Mouse (Mus musculus) stomach, embryonic 15.5 days (tissue): Measurements from ENCODE around the gene Atrip. TPM values are rescaled to one million over a fixed set of nuclear protein-coding genes. Genes with fewer than 3 reads are reported as not detected.

Experiments
- ATAC-seq: fragments of 200-750 bp; cut with Nextera tagmentation; 2 replicates; pipeline ENCODE4 v1.8.0; 2017; ENCODE audit warnings: low read depth, moderate number of reproducible peaks, moderate TSS enrichment; ENCODE audit not compliant: insufficient read depth, low FRiP score
- H3K27ac ChIP-seq: fragments of 300-500 bp; sonication (generic); 2 replicates; pipeline ENCODE4 v1.5.1; 2015; ENCODE audit warnings: mild to moderate bottlenecking, inconsistent platforms
- H3K27me3 ChIP-seq: fragments of 300-500 bp; sonication (generic); replicated peaks from 2 replicates; pipeline ENCODE4 v1.6.1; 2015; ENCODE audit warnings: inconsistent platforms
- H3K36me3 ChIP-seq: fragments of 300-500 bp; sonication (generic); 2 replicates; pipeline ENCODE4 v1.6.1; 2015; ENCODE audit warnings: inconsistent platforms
- H3K4me1 ChIP-seq: fragments of 300-500 bp; sonication (generic); 2 replicates; pipeline ENCODE4 v1.6.1; 2015; ENCODE audit warnings: inconsistent platforms
- H3K4me2 ChIP-seq: fragments of 300-500 bp; sonication (generic); 2 replicates; pipeline ENCODE4 v1.6.1; 2015; ENCODE audit warnings: mild to moderate bottlenecking, inconsistent platforms
- H3K4me3 ChIP-seq: fragments of 300-500 bp; sonication (generic); replicated peaks from 2 replicates; pipeline ENCODE4 v1.5.1; 2015; ENCODE audit warnings: inconsistent platforms
- H3K9ac ChIP-seq: fragments of 300-500 bp; sonication (generic); 2 replicates; pipeline ENCODE4 v1.6.1; 2015; ENCODE audit warnings: inconsistent platforms
- H3K9me3 ChIP-seq: fragments of 300-500 bp; sonication (generic); 2 replicates; pipeline ENCODE4 v1.6.1; 2016; ENCODE audit warnings: inconsistent platforms
- WGBS: fragments of 180-500 bp; shearing (Covaris S2); methylation state at CpG from one replicate; pipeline ENCODE4 v1.1.7; 2015; 5-methylcytosine and 5-hydroxymethylcytosine counted together
- polyA plus RNA-seq: library from polyadenylated mRNA; unstranded; fragments of >200 nt; fragmentation: Nextera tagmentation; extraction: Ambion mirVana; gene quantifications from 2 replicates; pipeline ENCODE4 v1.2.1, GENCODE M21; 2015

Atrip gene
- polyA plus RNA-seq, 1 experiment from 2014 or later = 24.7 TPM

- no peak for ATAC-seq
- Histone ChIP-seq H3K36me3 (peaks cover 30% of the 10 kb centered on the region), H3K9ac (no peak overlapping the region), H3K4me2 (no peak overlapping the region), H3K9me3 (no peaks in the 10 kb centered on the region), H3K4me3 (no peak overlapping the region), H3K27ac (peak overlapping the region; percentile 26; the same call in 1 of the 2 replicates), H3K27me3 (no peaks in the 10 kb centered on the region), H3K4me1 (peaks cover 29% of the 10 kb centered on the region)
- WGBS = 91% methylated on average over 17 of the region's 17 CpGs
Measured at GRCm38 (mm10) chr9:109056081-109056690, 17.7 kb downstream of the Atrip start.

DNA sequence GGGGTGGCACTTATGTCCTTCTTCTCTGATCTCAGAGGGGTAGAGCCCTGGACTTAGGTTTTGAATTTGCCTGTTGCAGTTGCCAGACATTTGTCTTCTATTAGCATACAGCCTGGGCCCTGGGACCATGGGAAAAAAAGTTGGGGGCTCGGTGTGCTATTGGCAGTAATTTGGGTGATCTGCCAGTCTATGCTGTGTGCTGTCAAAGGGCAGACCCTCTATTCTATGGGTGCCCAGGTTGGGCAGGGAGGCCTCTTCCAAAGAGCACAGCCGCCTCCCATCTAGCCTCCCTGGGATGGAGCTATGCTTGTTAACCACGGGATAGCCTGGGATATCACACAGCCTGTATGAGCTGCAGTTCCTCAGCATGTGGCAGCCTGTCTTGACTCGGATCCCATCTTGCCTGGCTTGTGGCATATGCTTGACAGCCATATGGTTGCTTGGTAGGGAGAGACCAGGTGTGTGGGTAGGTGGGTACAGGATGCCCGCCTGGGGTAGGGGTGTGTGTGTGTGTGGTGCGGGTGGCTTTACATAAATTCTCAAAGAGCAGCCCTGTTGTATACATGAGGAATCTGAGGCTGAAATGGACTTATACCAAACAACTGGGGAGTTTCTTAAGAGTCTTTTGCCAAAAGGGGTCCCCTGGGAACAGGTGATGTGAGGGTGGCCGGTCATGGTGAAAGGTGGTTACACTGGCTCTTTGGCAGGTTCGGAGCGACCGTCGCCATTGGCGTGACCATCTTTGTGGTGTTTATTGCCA is 18.5 kb downstream of the Atrip start:
- peak overlapping the region; percentile 81 for H3K27ac ChIP-seq
- peak overlapping the region; percentile 29 for H3K4me3 ChIP-seq
- no peak for ATAC-seq
- H3K4me1 ChIP-seq = peaks cover 29% of the 10 kb centered on the region
- peaks cover 35% of the 10 kb centered on the region for H3K36me3 ChIP-seq
- H3K9me3 ChIP-seq = no peaks in the 10 kb centered on the region
- H3K4me2 ChIP-seq = peak overlapping the region; percentile 52
- H3K27me3 ChIP-seq = no peaks in the 10 kb centered on the region
- 89% methylated on average over 12 of the region's 12 CpGs for WGBS
- H3K9ac ChIP-seq = peak overlapping the region; percentile 16; the same call in 1 of the 2 replicates

DNA sequence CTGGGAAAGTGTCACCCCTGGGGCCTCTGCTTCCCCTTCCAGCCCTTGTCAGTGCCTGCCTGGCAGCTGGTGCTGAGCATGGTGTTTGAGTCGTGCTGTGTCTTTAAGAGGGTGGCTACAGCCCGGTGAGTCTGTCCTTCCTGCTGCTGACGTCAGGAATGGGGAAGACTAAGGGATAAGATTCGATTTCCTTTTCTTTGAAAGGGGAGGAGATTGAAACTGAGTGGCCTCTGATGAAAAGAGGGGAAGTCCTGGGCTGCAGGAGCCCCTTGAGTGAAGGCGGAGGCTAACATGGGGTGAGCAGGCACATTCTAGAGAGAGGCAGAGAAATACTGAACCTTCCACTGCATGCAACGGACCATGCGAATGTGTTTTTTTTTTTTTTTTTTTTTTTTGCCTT is 19.2 kb downstream of the Atrip start:
- 5% methylated on average over 7 of the region's 7 CpGs for WGBS
- peak; percentile 78 for ATAC-seq

GRCm38 (mm10) chr9:109053851-109054250 is 20.1 kb downstream of the Atrip start:
- H3K27me3 ChIP-seq = no peaks in the 10 kb centered on the region
- H3K36me3 ChIP-seq = peaks cover 35% of the 10 kb centered on the region
- peaks cover 18% of the 10 kb centered on the region for H3K4me1 ChIP-seq
- H3K4me3 ChIP-seq = no peak overlapping the region
- no peak for ATAC-seq
- H3K9me3 ChIP-seq = no peaks in the 10 kb centered on the region
- 75% methylated on average over 6 of the region's 6 CpGs for WGBS
- H3K27ac ChIP-seq = peak overlapping the region; percentile 81; the same call in 1 of the 2 replicates
- no peak overlapping the region for H3K9ac ChIP-seq
- H3K4me2 ChIP-seq = no peak overlapping the region

More for the DNA sequence above, 19.2 kb downstream of the Atrip start:
- H3K27me3 ChIP-seq = no peaks in the 10 kb centered on the region
- H3K27ac ChIP-seq = peak overlapping the region; percentile 81
- H3K4me2 ChIP-seq = peak overlapping the region; percentile 52
- peaks cover 24% of the 10 kb centered on the region for H3K4me1 ChIP-seq
- peak overlapping the region; percentile 16; the same call in 1 of the 2 replicates for H3K9ac ChIP-seq
- H3K4me3 ChIP-seq = peak overlapping the region; percentile 29
- no peaks in the 10 kb centered on the region for H3K9me3 ChIP-seq
- H3K36me3 ChIP-seq = peaks cover 35% of the 10 kb centered on the region

DNA sequence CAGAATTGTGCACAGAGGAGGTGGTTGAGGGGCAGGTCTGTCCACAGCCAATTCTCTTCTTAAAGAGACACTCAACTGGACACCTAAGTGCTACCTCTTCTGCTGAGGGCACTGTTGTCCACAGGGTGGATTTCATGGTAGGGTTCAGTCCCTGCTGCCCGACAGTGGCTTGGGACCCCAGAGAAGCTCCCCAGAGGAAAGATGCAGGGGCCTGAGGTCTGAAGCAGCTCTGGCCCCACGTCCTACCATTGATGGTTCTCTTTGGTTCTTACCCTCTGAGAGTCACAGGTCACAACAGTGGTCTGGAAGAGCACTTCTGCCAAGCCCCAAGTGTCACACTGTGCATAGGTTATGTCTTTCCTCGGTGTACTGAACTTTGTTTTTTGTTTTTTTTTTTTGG is 20.6 kb downstream of the Atrip start:
- Histone ChIP-seq H3K9ac (no peak overlapping the region), H3K27me3 (no peaks in the 10 kb centered on the region), H3K4me3 (no peak overlapping the region), H3K9me3 (no peaks in the 10 kb centered on the region), H3K4me1 (peaks cover 13% of the 10 kb centered on the region), H3K27ac (no peak overlapping the region), H3K4me2 (no peak overlapping the region), H3K36me3 (peaks cover 35% of the 10 kb centered on the region)
- WGBS = 81% methylated on average over 3 of the region's 3 CpGs
- ATAC-seq = no peak

GRCm38 (mm10) chr9:109052490-109053260 is 21.2 kb downstream of the Atrip start:
- Histone ChIP-seq H3K27me3 (no peaks in the 10 kb centered on the region), H3K9ac (no peak overlapping the region), H3K9me3 (no peaks in the 10 kb centered on the region), H3K36me3 (peaks cover 30% of the 10 kb centered on the region), H3K4me2 (no peak overlapping the region), H3K4me3 (no peak overlapping the region), H3K27ac (no peak overlapping the region), H3K4me1 (peaks cover 11% of the 10 kb centered on the region)
- whole genome bisulfite sequencing = 90% methylated on average over 9 of the region's 9 CpGs
- ATAC-seq = no peak

DNA sequence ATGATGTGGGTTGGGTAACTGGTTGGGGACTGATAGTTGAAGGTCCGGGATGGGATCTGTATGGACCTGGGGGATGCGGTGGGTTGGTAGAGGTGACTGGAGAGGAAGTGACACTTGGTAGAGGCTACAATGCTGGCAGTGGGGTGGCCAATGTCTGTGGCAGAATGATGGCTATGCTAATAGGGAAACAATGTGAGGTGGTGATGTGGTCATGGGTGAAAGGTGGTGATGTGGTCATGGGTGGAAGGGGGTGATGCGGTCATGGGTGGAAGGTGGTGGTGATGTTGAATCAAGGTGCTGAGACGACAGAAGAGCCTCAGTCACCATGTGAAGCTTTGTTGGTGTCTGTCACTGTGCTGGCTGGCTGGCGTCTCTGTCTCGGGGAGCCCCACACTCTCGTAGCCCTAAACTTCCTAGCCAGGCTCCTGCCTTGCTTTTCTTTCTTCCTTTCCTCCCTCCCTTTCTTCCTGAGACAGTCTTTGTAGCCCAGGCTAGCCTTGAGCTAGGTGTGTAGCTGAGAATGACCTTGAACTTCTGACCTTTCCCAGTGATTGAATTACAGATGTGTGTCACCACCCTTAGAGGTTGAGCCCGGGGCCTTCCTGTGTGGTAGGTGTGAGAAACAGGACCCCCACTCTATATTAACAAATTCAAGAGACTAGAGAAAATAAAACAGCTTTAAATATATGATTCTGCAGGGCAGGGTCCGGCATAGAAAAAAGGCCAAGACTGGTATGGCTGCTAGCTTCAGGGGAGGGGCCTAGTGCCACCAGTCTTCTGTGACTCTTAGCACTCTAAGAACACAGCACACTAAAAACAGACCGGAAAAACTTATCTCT is 22.1 kb downstream of the Atrip start:
- H3K27me3 ChIP-seq = no peaks in the 10 kb centered on the region
- no peak overlapping the region for H3K4me2 ChIP-seq
- no peak overlapping the region for H3K27ac ChIP-seq
- H3K36me3 ChIP-seq = peaks cover 23% of the 10 kb centered on the region
- H3K9me3 ChIP-seq = no peaks in the 10 kb centered on the region
- peaks cover 11% of the 10 kb centered on the region for H3K4me1 ChIP-seq
- no peak overlapping the region for H3K9ac ChIP-seq
- WGBS = 88% methylated on average over 10 of the region's 10 CpGs
- H3K4me3 ChIP-seq = no peak overlapping the region
- no peak for ATAC-seq

- Histone ChIP-seq H3K9me3 (no peaks in the 10 kb centered on the region), H3K4me2 (no peak overlapping the region), H3K27me3 (no peaks in the 10 kb centered on the region), H3K36me3 (peaks cover 15% of the 10 kb centered on the region), H3K4me1 (peaks cover 11% of the 10 kb centered on the region), H3K9ac (no peak overlapping the region), H3K4me3 (no peak overlapping the region), H3K27ac (no peak overlapping the region)
- WGBS = 87% methylated on average over 13 of the region's 13 CpGs
- ATAC-seq = no peak
Measured at GRCm38 (mm10) chr9:109051011-109051501, 22.9 kb downstream of the Atrip start.

GRCm38 (mm10) chr9:109050674-109050997 is 23.3 kb downstream of the Atrip start:
- H3K9ac ChIP-seq = no peak overlapping the region
- H3K27ac ChIP-seq = no peak overlapping the region
- H3K4me3 ChIP-seq = no peak overlapping the region
- no peaks in the 10 kb centered on the region for H3K27me3 ChIP-seq
- peaks cover 12% of the 10 kb centered on the region for H3K36me3 ChIP-seq
- H3K4me2 ChIP-seq = no peak overlapping the region
- no peak for ATAC-seq
- no peaks in the 10 kb centered on the region for H3K9me3 ChIP-seq
- H3K4me1 ChIP-seq = peaks cover 11% of the 10 kb centered on the region
- WGBS = 68% methylated on average over 3 of the region's 3 CpGs

DNA sequence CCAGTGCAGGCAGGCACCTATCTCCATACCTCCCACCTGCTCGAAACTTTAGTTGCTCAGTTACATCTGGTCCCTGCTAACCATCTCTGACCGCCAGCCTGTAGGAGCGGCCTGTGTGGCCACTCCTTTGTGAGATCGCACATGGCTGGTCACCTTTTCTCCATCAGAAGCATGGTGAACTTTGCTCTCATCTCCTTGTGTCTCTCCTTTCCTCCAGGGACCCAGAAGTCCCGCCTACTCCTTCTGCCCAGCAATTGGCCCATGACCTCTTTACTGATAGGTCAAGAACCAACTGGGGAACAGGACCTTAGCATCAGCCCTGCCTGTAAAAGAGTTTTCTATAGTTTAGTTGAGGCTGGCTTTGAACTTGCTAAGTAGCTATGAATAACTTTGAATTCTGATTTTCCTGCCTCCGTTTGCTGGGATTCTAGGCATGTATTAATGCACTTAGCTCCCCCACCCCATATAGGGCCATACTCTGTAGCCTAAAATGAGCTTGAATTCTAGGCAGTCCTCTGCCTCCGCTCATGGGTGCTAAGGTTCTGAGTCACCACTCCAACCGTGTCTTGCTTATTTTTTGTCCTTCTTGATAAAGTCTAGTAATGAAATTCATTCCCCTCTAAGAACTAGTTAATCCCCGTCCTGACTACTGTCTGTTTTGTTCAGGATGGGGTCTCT is 23.8 kb downstream of the Atrip start:
- H3K9me3 ChIP-seq = no peaks in the 10 kb centered on the region
- H3K4me1 ChIP-seq = peaks cover 9% of the 10 kb centered on the region
- 81% methylated on average over 9 of the region's 9 CpGs for WGBS
- no peak overlapping the region for H3K9ac ChIP-seq
- H3K27me3 ChIP-seq = no peaks in the 10 kb centered on the region
- H3K36me3 ChIP-seq = peaks cover 12% of the 10 kb centered on the region
- H3K27ac ChIP-seq = no peak overlapping the region
- no peak overlapping the region for H3K4me3 ChIP-seq
- no peak overlapping the region for H3K4me2 ChIP-seq
- ATAC-seq = no peak

DNA sequence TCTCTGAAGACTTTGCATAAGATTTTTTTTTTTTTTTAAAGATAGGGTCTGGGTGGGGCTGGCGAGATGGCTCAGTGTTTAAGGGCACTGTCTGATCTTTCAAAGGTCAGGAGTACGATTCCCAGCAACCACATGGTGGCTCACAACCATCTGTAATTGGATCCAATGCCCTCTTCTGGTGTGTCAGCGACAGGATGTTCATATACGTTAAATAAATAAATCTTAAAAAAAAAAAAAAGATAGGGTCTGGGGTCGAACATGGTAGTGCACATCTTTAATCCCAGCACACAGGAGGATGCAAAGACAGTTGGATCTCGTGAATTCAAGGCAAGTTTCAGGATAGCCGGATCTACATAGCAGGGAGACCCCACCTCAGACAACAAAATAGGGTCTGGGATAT is 24.6 kb downstream of the Atrip start:
- Histone ChIP-seq H3K9ac (no peak overlapping the region), H3K27ac (no peak overlapping the region), H3K36me3 (peaks cover 12% of the 10 kb centered on the region), H3K4me1 (peaks cover 4% of the 10 kb centered on the region; the same call in 1 of the 2 replicates), H3K4me3 (no peak overlapping the region), H3K27me3 (no peaks in the 10 kb centered on the region), H3K9me3 (no peaks in the 10 kb centered on the region), H3K4me2 (no peak overlapping the region)
- 74% methylated on average over 7 of the region's 7 CpGs for whole genome bisulfite sequencing
- no peak for ATAC-seq
